Mouse (Mus musculus): Measurements from ENCODE around the gene Fam83e.

Gene Fam83e

GRCm38 (mm10) chr7:45767500-45767899 lies 46.5 kb downstream of the Fam83e start:
- no peak for TF ChIP-seq GATA4 (IDR thresholded peaks at IDR 0.05; ENCODE audit: insufficient replicate concordance, low read length)

GRCm38 (mm10) chr7:45770427-45771082 lies 49.5 kb downstream of the Fam83e start:
- TF ChIP-seq GATA4 (IDR thresholded peaks at IDR 0.05; ENCODE audit: insufficient replicate concordance, low read length), result no peak

GRCm38 (mm10) chr7:45771101-45771500 lies 50.1 kb downstream of the Fam83e start:
- TF ChIP-seq GATA4 (IDR thresholded peaks at IDR 0.05; ENCODE audit: insufficient replicate concordance, low read length), result no peak

- no peak for TF ChIP-seq GATA4 (IDR thresholded peaks at IDR 0.05; ENCODE audit: insufficient replicate concordance, low read length)
These were observed 54.2 kb downstream of the Fam83e start for GRCm38 (mm10) chr7:45775237-45775636.

Measured in liver, adult (tissue).